Mouse (Mus musculus) thymus, adult 2 months (tissue): ENCODE measurements at regions not wholly inside any gene's neighbourhood (a gene's known extent, or its start where the extent isn't known, plus 50 kb on each side); places are given as distances from the start of the nearest gene placed in this dataset.

Experiments used
- DNase-seq: peaks from one replicate; pipeline ENCODE4 v3.0.0; 2021
- H3K27ac ChIP-seq: fragments of 200-500 bp; 2 replicates; pipeline ENCODE4 v1.5.1; 2012; ENCODE audit warnings: low read length, control low read depth; ENCODE audit not compliant: control insufficient read depth, insufficient read depth
- H3K27me3 ChIP-seq: fragments of 200-500 bp; 2 replicates; pipeline ENCODE4 v1.6.1; 2012; ENCODE audit warnings: mild to moderate bottlenecking, low read length, moderate library complexity, mixed read lengths; ENCODE audit not compliant: control insufficient read depth, insufficient read depth
- H3K36me3 ChIP-seq: fragments of 200-500 bp; 2 replicates; pipeline ENCODE4 v1.6.1; 2012; ENCODE audit warnings: mild to moderate bottlenecking, low read length, moderate library complexity; ENCODE audit not compliant: control insufficient read depth, insufficient read depth
- H3K4me1 ChIP-seq: fragments of 200-500 bp; replicated peaks from 2 replicates; pipeline ENCODE4 v1.6.1; 2012; ENCODE audit warnings: low read length; ENCODE audit not compliant: control insufficient read depth, insufficient read depth
- H3K4me3 ChIP-seq: fragments of 200-500 bp; 2 replicates; pipeline ENCODE4 v1.5.1; 2012; ENCODE audit warnings: mild to moderate bottlenecking, low read length, control low read depth, moderate library complexity; ENCODE audit not compliant: control insufficient read depth, insufficient read depth
- CTCF ChIP-seq: fragments of 200-500 bp; IDR thresholded peaks from 2 replicates; pipeline ENCODE4 v1.5.1; 2012; ENCODE audit warnings: mild to moderate bottlenecking, control low read depth, low read length, moderate library complexity, borderline replicate concordance; ENCODE audit not compliant: control insufficient read depth, poor library complexity, insufficient read depth; ENCODE audit errors: extremely low read depth
- POLR2A ChIP-seq: fragments of 200-500 bp; IDR thresholded peaks from 2 replicates; pipeline ENCODE4 v1.6.1; 2012; ENCODE audit warnings: mild to moderate bottlenecking, low read length, control low read depth, moderate library complexity; ENCODE audit not compliant: control insufficient read depth, poor library complexity, insufficient read depth; ENCODE audit errors: extremely low read depth
- WGBS: fragments of 180-500 bp; shearing (Covaris S2); methylation state at CpG from one replicate; pipeline ENCODE4 v1.1.7; 2018; 5-methylcytosine and 5-hydroxymethylcytosine counted together

DNA sequence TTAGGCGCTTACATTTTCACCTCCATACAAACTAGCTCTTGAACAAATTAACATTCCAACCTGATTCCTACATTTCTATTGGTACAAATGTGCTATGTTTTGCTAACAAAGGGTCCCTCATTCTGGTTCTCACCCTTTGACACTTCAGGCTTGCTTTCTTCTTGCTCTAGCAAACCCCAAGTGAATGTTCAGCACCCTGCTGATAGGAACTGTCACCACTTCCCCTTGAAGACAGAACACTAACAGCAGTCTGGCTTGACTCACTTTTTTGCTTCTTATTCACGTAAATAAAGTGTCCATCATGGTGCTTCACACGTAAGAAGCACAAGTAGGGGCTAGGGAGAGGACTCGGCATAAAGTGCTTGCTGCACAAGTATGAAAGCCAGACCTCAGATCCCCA lies 180.0 kb upstream of the Rgma start:
- H3K4me3 ChIP-seq: no peak overlapping the region
- no peaks in the 10 kb centered on the region for H3K36me3 ChIP-seq
- DNase-seq: no peak
- H3K4me1 ChIP-seq: no peaks in the 10 kb centered on the region
- no peak overlapping the region for H3K27ac ChIP-seq
- TF ChIP-seq CTCF: no peak
- no peak for TF ChIP-seq POLR2A
- WGBS: 79% methylated on average over 4 of the region's 4 CpGs
- H3K27me3 ChIP-seq: no peaks in the 10 kb centered on the region

DNA sequence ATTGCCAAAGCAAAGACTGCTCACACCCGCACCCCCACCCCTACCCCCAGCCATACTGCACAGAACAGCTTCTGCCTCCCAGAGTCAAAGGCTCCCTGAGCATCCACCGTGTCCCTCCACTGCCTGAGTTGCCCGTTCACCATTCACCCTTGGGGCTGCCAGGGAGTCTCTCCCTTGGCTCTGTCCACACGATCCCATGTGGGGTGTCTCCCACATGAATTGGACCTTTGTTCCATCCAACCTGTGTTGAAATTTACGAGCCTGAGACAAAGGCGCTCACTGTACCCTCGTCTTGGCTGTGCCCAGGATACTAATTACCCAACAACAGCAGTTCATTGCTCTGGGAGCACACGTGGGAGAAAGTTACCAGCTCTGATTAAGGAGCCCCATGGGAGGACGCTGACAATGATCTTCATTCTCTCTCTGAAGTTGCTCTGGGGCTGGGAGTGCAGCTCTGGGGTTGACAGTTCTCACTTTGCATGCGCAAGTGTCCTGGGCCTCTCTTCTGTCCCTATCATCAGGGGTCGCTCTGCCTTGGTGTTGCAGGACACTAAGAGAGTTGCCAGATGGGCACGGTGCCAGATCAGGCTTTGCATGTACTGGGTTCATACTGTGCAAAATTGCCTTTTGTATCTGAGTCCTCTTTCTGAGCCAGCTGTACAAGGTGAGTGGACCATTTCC lies 178.3 kb upstream of the Rgma start:
- no peak for DNase-seq
- H3K27me3 ChIP-seq: no peaks in the 10 kb centered on the region
- H3K27ac ChIP-seq: no peak overlapping the region
- no peaks in the 10 kb centered on the region for H3K36me3 ChIP-seq
- no peak for TF ChIP-seq POLR2A
- no peaks in the 10 kb centered on the region for H3K4me1 ChIP-seq
- 85% methylated on average over 12 of the region's 12 CpGs for WGBS
- H3K4me3 ChIP-seq: no peak overlapping the region

GRCm38 (mm10) chr7:73198069-73198468 lies 177.2 kb upstream of the Rgma start:
- no peak overlapping the region for H3K27ac ChIP-seq
- H3K27me3 ChIP-seq: no peaks in the 10 kb centered on the region
- no peaks in the 10 kb centered on the region for H3K36me3 ChIP-seq
- no peak for DNase-seq
- TF ChIP-seq POLR2A (no peak), CTCF (no peak)
- H3K4me3 ChIP-seq: no peak overlapping the region
- 83% methylated on average over 5 of the region's 5 CpGs for WGBS
- H3K4me1 ChIP-seq: no peaks in the 10 kb centered on the region

GRCm38 (mm10) chr7:73199967-73200366 lies 175.3 kb upstream of the Rgma start:
- H3K27ac ChIP-seq: no peak overlapping the region
- no peaks in the 10 kb centered on the region for H3K36me3 ChIP-seq
- H3K4me3 ChIP-seq: no peak overlapping the region
- TF ChIP-seq POLR2A (no peak), CTCF (no peak)
- no peaks in the 10 kb centered on the region for H3K4me1 ChIP-seq
- no peak for DNase-seq
- 72% methylated on average over 6 of the region's 6 CpGs for WGBS
- no peaks in the 10 kb centered on the region for H3K27me3 ChIP-seq

GRCm38 (mm10) chr7:73201330-73201729 lies 174.0 kb upstream of the Rgma start:
- Histone ChIP-seq H3K27me3 (no peaks in the 10 kb centered on the region), H3K4me1 (no peaks in the 10 kb centered on the region), H3K27ac (no peak overlapping the region), H3K4me3 (no peak overlapping the region), H3K36me3 (no peaks in the 10 kb centered on the region)
- TF ChIP-seq POLR2A: no peak
- TF ChIP-seq CTCF: no peak
- 87% methylated on average over 6 of the region's 6 CpGs for WGBS
- DNase-seq: no peak

- Histone ChIP-seq H3K4me3 (no peak overlapping the region), H3K4me1 (no peaks in the 10 kb centered on the region), H3K27me3 (no peaks in the 10 kb centered on the region), H3K36me3 (no peaks in the 10 kb centered on the region), H3K27ac (no peak overlapping the region)
- no peak for DNase-seq
- TF ChIP-seq POLR2A (no peak), CTCF (no peak)
- WGBS: 90% methylated on average over 7 of the region's 7 CpGs
Observed at GRCm38 (mm10) chr7:73206922-73207811, 168.1 kb upstream of the Rgma start.
